In the genomic region with DNA sequence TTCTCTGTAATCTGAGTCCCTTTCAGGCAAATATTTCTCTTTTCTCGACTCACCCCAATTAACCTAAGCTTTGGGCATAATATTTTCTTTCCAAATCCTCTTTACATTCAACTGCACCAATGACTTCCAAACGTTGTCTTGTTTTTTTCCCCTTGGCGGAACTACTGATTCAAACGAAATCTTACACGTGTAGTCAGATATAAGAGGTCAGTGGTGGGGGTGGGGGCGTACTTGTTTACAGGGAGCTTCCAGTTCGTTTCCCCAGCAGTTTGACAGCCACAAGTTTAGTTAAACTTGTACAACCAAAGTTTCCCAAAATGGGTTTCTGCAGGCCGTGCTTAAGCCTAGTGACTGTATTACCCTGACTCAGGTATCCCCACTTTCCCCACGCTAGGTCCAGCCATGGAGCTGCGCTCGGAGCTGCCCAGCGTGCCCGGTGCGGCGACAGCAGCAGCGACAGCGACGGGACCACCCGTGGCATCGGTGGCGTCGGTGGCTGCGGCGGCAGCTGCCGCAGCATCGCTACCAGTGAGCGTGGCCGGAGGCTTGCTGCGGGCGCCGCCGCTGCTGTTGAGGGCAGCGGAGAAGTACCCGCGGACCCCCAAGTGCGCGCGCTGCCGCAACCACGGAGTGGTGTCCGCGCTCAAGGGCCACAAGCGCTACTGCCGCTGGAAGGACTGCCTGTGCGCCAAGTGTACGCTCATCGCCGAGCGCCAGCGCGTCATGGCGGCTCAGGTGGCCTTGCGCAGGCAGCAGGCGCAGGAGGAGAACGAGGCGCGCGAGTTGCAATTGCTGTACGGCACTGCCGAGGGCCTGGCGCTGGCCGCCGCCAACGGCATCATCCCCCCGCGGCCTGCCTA, we compare ENCODE assay signal across 9 mouse cellular contexts. TPM values are rescaled to one million over a fixed set of nuclear protein-coding genes. Genes with fewer than 3 reads are reported as not detected.
DNase-seq lines count a peak whose midpoint lies in the region; ATAC-seq lines count a peak whose summit lies in the region.
"Had no signal": no experiment of that assay in that cellular context is flagged by ENCODE, and none has a peak within 500 bp of the region (broad histone marks: within the 10 kb centered on the region; RNA-seq: fewer than 3 reads in every experiment).

No protein-coding gene starts in this region.

- no peak overlapping the region for H3K27ac ChIP-seq in heart, embryonic 14.5 days (replicated peaks in 1 of 2; ENCODE audit: control insufficient read depth in 1 of 2, insufficient read depth in 1 of 2, low read depth in 2 of 2, low read length in 2 of 2)
- peak overlapping the region; percentile 47; the same call in 1 of the 2 replicates for H3K27ac ChIP-seq in midbrain, embryonic 13.5 days

- H3K9ac ChIP-seq in heart, embryonic 14.5 days (ENCODE audit: low read length): no peak overlapping the region
- H3K9ac ChIP-seq in midbrain, embryonic 13.5 days (replicated peaks): peak overlapping the region; percentile 62

- H3K36me3 ChIP-seq in heart, embryonic 14.5 days (ENCODE audit: control insufficient read depth, insufficient read depth, low read length): no peaks in the 10 kb centered on the region
- H3K36me3 ChIP-seq in midbrain, embryonic 13.5 days: no peaks in the 10 kb centered on the region

- peak overlapping the region; percentile 1 to 24; a peak in 3 of 4 replicates for H3K4me3 ChIP-seq in heart, embryonic 14.5 days (ENCODE audit: control insufficient read depth in 1 of 2, insufficient read depth in 1 of 2, low read depth in 1 of 2, low read length in 2 of 2)
- peak overlapping the region; percentile 45 for H3K4me3 ChIP-seq in midbrain, embryonic 13.5 days (replicated peaks)

- peaks cover 7 to 34% of the 10 kb centered on the region in 2 experiments; a peak in 3 of 4 replicates for H3K4me1 ChIP-seq in heart, embryonic 14.5 days (ENCODE audit: control insufficient read depth in 2 of 2, insufficient read depth in 2 of 2, low read length in 2 of 2)
- H3K4me1 ChIP-seq in midbrain, embryonic 13.5 days (replicated peaks): peaks cover 47% of the 10 kb centered on the region

- H3K27me3 ChIP-seq in heart, embryonic 14.5 days (ENCODE audit: control insufficient read depth, insufficient read depth, low read length): peaks cover 96% of the 10 kb centered on the region
- H3K27me3 ChIP-seq in midbrain, embryonic 13.5 days: peaks cover 99% of the 10 kb centered on the region
- H3K27me3 ChIP-seq: Patski had no signal

- no peaks in the 10 kb centered on the region; the same call in 1 of the 2 replicates for H3K9me3 ChIP-seq in heart, embryonic 14.5 days (ENCODE audit: control insufficient read depth, low read length)
- H3K9me3 ChIP-seq in midbrain, embryonic 13.5 days: no peaks in the 10 kb centered on the region

- WGBS in heart, embryonic 14.5 days: 2% methylated on average over 66 of the region's 66 CpGs
- WGBS in midbrain, embryonic 13.5 days: under 1% methylated on average over 66 of the region's 66 CpGs

- no peak for ATAC-seq in heart, embryonic 14.5 days (ENCODE audit: insufficient number of reproducible peaks, insufficient read depth, low FRiP score, low read depth)
- peak; percentile 10; the same call in 1 of the 2 replicates for ATAC-seq in granulocyte monocyte progenitor cell, adult 5-6 weeks (replicated peaks; ENCODE audit: poor library complexity, severe bottlenecking)
- ATAC-seq in midbrain, embryonic 13.5 days: no peak
- ATAC-seq: Patski had no signal

- peak overlapping the region; percentile 49 for H3K4me2 ChIP-seq in heart, embryonic 14.5 days (ENCODE audit: low read length)
- peak overlapping the region; percentile 61 for H3K4me2 ChIP-seq in midbrain, embryonic 13.5 days (replicated peaks)

- intact Hi-C loops in heart, postnatal 14 days (cut with DNase I): no loop called here

- no peak for DNase-seq in heart, postnatal 14 days
- DNase-seq in ZHBTc4 (ENCODE audit: low read depth, low spot score) (peak; percentile 74), adipocyte (ENCODE audit: low spot score) (no peak)
- DNase-seq in cerebellum, postnatal 25 days: no peak
- no peak for DNase-seq in thymus, postnatal 36 days

RNA-seq across cellular contexts. Expression of a gene that starts 1.8 kb away (rescaled TPM):
- polyA plus RNA-seq in heart, embryonic 14.5 days (2014; fragmentation: Nextera tagmentation; extraction: Ambion mirVana): not detected in 2 replicates
- total RNA-seq in heart, postnatal 14 days (2021): under 1 TPM; 0.20 to 0.24 TPM
- total RNA-seq in granulocyte monocyte progenitor cell, adult 5-6 weeks (2014; fragmentation: Nextera tagmentation): not detected in 2 replicates
- not detected in 2 replicates for total RNA-seq in granulocyte monocyte progenitor cell, adult 5-6 weeks (2017)
- 1.2 and 2.0 TPM in 2 replicates for polyA plus RNA-seq in midbrain, embryonic 13.5 days (2015; fragmentation: Nextera tagmentation; extraction: Ambion mirVana)
